Mouse (Mus musculus) hindbrain, embryonic 10.5 days (tissue): ENCODE results near the gene Exosc10. TPM values are rescaled to one million over a fixed set of nuclear protein-coding genes. Genes with fewer than 3 reads are reported as not detected.

Experiments
- DNase-seq: peaks from one replicate; pipeline ENCODE4 v3.0.0-alpha.2; 2017; ENCODE audit warnings: low spot score
- H3K27ac ChIP-seq: fragments of 300-500 bp; sonication (generic); 2 replicates; pipeline ENCODE4 v1.5.1; 2016; ENCODE audit warnings: mild to moderate bottlenecking, moderate library complexity
- H3K27me3 ChIP-seq: fragments of 300-500 bp; sonication (generic); 2 replicates; pipeline ENCODE4 v1.6.1; 2016; ENCODE audit warnings: mild to moderate bottlenecking; ENCODE audit not compliant: poor library complexity, insufficient read depth, severe bottlenecking
- H3K36me3 ChIP-seq: fragments of 300-500 bp; sonication (generic); 2 replicates; pipeline ENCODE4 v1.6.1; 2016; ENCODE audit warnings: mild to moderate bottlenecking, moderate library complexity
- H3K4me1 ChIP-seq: fragments of 300-500 bp; sonication (generic); replicated peaks from 2 replicates; pipeline ENCODE4 v1.6.1; 2016; ENCODE audit warnings: mild to moderate bottlenecking
- H3K4me3 ChIP-seq: fragments of 300-500 bp; sonication (generic); 2 replicates; pipeline ENCODE4 v1.5.1; 2016; ENCODE audit warnings: mild to moderate bottlenecking, moderate library complexity
- H3K9me3 ChIP-seq: fragments of 300-500 bp; sonication (generic); 2 replicates; pipeline ENCODE4 v1.6.1; 2016; ENCODE audit warnings: mild to moderate bottlenecking, moderate library complexity
- WGBS: fragments of 180-500 bp; shearing (Covaris S2); methylation state at CpG from one replicate; pipeline ENCODE4 v1.1.7; 2016; 5-methylcytosine and 5-hydroxymethylcytosine counted together
- polyA plus RNA-seq: library from polyadenylated mRNA; unstranded; fragments of >200 nt; fragmentation: Nextera tagmentation; extraction: Ambion mirVana; gene quantifications from 2 replicates; pipeline ENCODE4 v1.2.1, GENCODE M21; 2016

The Exosc10 gene
- polyA plus RNA-seq, 1 experiment from 2014 or later: 97.4 TPM

DNA sequence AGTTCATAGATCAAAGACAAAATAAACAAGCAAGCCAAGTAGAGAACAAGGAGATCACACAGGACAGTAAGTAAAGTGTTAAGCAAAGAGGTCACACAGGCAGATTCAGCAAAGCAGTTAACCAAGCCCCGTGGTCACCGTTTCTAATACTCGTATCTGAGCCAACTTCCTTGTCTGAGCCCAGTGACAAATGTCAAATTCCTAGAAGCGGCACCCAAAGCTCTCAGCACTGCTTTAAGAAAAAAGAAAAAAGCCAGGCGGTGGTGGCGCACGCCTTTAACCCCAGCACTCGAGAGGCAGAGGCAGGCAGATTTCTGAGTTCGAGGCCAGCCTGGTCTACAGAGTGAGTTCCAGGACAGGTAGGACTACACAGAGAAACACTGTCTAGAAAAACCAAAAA, 28.4 kb downstream of the Exosc10 start:
- Histone ChIP-seq H3K27me3 (no peaks in the 10 kb centered on the region), H3K4me3 (no peak overlapping the region), H3K27ac (no peak overlapping the region), H3K4me1 (peaks cover 9% of the 10 kb centered on the region), H3K36me3 (peaks cover 19% of the 10 kb centered on the region), H3K9me3 (no peaks in the 10 kb centered on the region)
- WGBS: 88% methylated on average over 9 of the region's 9 CpGs
- no peak for DNase-seq

- DNase-seq: no peak
- no peaks in the 10 kb centered on the region for H3K27me3 ChIP-seq
- WGBS: 86% methylated on average over 9 of the region's 9 CpGs
- no peak overlapping the region for H3K4me3 ChIP-seq
- H3K27ac ChIP-seq: no peak overlapping the region
- peaks cover 30% of the 10 kb centered on the region for H3K4me1 ChIP-seq
- H3K36me3 ChIP-seq: peaks cover 11% of the 10 kb centered on the region
- H3K9me3 ChIP-seq: no peaks in the 10 kb centered on the region
Measured at GRCm38 (mm10) chr4:148588793-148589192, 30.6 kb downstream of the Exosc10 start.

DNA sequence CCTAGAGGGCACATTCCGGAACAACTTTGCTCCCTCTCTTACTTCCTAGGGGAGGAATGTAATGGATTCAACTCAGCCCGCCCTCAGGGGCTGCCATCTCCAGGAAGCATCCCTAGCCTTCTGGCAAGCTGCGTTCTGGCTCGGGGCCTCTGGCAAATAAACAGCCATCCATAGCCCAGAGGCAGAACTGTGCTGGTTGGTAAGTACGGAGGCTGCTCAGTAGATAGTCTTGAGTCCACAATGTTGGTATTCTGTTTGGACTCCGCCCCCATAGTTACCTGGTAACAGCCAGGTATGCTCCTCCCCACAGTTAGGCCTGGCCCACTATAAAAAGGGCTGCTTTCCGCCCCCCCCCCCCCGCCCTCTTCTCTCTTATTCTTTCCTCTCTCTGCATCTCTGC, 31.3 kb downstream of the Exosc10 start:
- Histone ChIP-seq H3K36me3 (peaks cover 19% of the 10 kb centered on the region), H3K4me3 (no peak overlapping the region), H3K27ac (no peak overlapping the region), H3K4me1 (peaks cover 30% of the 10 kb centered on the region), H3K9me3 (no peaks in the 10 kb centered on the region), H3K27me3 (no peaks in the 10 kb centered on the region)
- no peak for DNase-seq
- WGBS: 52% methylated on average over 7 of the region's 8 CpGs

GRCm38 (mm10) chr4:148590421-148591170, 32.4 kb downstream of the Exosc10 start:
- WGBS: 6% methylated on average over 18 of the region's 18 CpGs
- H3K27me3 ChIP-seq: no peaks in the 10 kb centered on the region
- peak overlapping the region; percentile 92 for H3K27ac ChIP-seq
- H3K9me3 ChIP-seq: no peaks in the 10 kb centered on the region
- peaks cover 30% of the 10 kb centered on the region for H3K4me1 ChIP-seq
- H3K4me3 ChIP-seq: peak overlapping the region; percentile 98
- peak; percentile 48 for DNase-seq
- H3K36me3 ChIP-seq: peaks cover 29% of the 10 kb centered on the region

- H3K4me1 ChIP-seq: peaks cover 30% of the 10 kb centered on the region
- H3K27ac ChIP-seq: peak within 1 kb of the TSS; percentile 92
- peaks cover 35% of the 10 kb centered on the region for H3K36me3 ChIP-seq
- H3K27me3 ChIP-seq: no peaks in the 10 kb centered on the region
- WGBS: under 1% methylated on average over 50 of the region's 50 CpGs
- peak within 1 kb of the TSS; percentile 98 for H3K4me3 ChIP-seq
- H3K9me3 ChIP-seq: no peaks in the 10 kb centered on the region
- peak; percentile 97 for DNase-seq
Measured at GRCm38 (mm10) chr4:148591171-148591630, 33.0 kb downstream of the Exosc10 start, which contains the start of gene Srm. Gene Srm (plus strand): TSS chr4:148591503.

- WGBS: under 1% methylated on average over 53 of the region's 53 CpGs
- H3K27ac ChIP-seq: peak overlapping the region; percentile 92
Measured at GRCm38 (mm10) chr4:148591637-148592380, 33.6 kb downstream of the Exosc10 start.

DNA sequence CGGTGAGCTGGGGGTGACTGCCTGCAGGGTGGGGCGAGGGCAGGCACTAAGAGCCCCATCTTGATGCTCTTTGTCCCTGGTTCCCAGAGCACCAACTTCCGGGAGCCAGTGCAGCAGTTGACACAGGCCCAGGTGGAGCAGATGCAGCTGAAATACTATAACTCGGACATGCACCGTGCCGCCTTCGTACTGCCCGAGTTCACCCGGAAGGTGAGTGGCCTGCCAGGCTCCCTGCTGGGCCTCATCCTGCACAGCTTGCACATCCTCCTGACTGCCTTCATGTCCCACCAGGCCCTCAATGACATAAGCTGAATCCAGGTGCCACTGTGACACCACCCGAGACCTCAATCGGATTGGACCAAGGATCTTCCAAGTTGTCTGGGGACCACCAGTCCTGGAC, 35.8 kb downstream of the Exosc10 start:
- Histone ChIP-seq H3K9me3 (no peaks in the 10 kb centered on the region), H3K27me3 (no peaks in the 10 kb centered on the region), H3K36me3 (peaks cover 63% of the 10 kb centered on the region), H3K4me1 (peaks cover 30% of the 10 kb centered on the region), H3K4me3 (no peak overlapping the region), H3K27ac (no peak overlapping the region)
- no peak for DNase-seq
- 95% methylated on average over 11 of the region's 11 CpGs for WGBS

More at GRCm38 (mm10) chr4:148591637-148592380, 33.6 kb downstream of the Exosc10 start:
- Histone ChIP-seq H3K4me3 (peak overlapping the region; percentile 98), H3K4me1 (peaks cover 30% of the 10 kb centered on the region), H3K27me3 (no peaks in the 10 kb centered on the region), H3K36me3 (peaks cover 41% of the 10 kb centered on the region), H3K9me3 (no peaks in the 10 kb centered on the region)
- DNase-seq: no peak

GRCm38 (mm10) chr4:148595916-148596315, 37.7 kb downstream of the Exosc10 start:
- DNase-seq: no peak
- Histone ChIP-seq H3K27me3 (no peaks in the 10 kb centered on the region), H3K4me1 (peaks cover 26% of the 10 kb centered on the region), H3K4me3 (no peak overlapping the region), H3K36me3 (peaks cover 72% of the 10 kb centered on the region), H3K9me3 (no peaks in the 10 kb centered on the region), H3K27ac (no peak overlapping the region)
- WGBS: 93% methylated on average over 6 of the region's 6 CpGs

- no peak for DNase-seq
- Histone ChIP-seq H3K4me1 (peaks cover 20% of the 10 kb centered on the region), H3K27me3 (no peaks in the 10 kb centered on the region), H3K4me3 (no peak overlapping the region), H3K27ac (no peak overlapping the region), H3K36me3 (peaks cover 72% of the 10 kb centered on the region), H3K9me3 (no peaks in the 10 kb centered on the region)
- 96% methylated on average over 3 of the region's 3 CpGs for WGBS
Measured at GRCm38 (mm10) chr4:148596731-148597130, 38.5 kb downstream of the Exosc10 start.

GRCm38 (mm10) chr4:148598826-148599225, 40.6 kb downstream of the Exosc10 start:
- 95% methylated on average over 12 of the region's 12 CpGs for WGBS
- no peak for DNase-seq
- 0 out of 2 replicates have a peak, but pooled peaks cover 1% of the 10 kb centered on the region for H3K4me1 ChIP-seq
- H3K4me3 ChIP-seq: no peak overlapping the region
- H3K27ac ChIP-seq: no peak overlapping the region
- no peaks in the 10 kb centered on the region for H3K9me3 ChIP-seq
- no peaks in the 10 kb centered on the region for H3K27me3 ChIP-seq
- H3K36me3 ChIP-seq: peaks cover 60% of the 10 kb centered on the region

DNA sequence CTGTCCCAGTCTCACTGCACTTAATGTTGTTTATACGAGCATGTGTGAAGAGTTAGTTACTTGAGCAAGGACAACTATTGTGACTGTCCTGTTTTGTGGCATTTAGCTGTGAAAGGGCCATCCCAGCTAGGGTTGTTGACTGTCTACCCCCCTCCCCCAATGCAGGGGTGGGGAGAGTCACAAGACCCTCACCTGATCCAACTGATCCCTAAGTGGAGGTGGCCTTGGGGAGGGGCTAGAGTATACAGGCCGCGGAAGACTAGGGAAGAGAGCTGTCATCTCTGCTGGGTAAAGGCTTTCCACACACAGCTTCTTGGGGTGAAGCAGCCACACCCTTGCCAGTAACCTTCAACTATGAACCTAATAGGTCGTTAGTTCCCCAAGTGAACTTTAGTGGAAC, 42.1 kb downstream of the Exosc10 start:
- peaks cover 45% of the 10 kb centered on the region for H3K36me3 ChIP-seq

DNA sequence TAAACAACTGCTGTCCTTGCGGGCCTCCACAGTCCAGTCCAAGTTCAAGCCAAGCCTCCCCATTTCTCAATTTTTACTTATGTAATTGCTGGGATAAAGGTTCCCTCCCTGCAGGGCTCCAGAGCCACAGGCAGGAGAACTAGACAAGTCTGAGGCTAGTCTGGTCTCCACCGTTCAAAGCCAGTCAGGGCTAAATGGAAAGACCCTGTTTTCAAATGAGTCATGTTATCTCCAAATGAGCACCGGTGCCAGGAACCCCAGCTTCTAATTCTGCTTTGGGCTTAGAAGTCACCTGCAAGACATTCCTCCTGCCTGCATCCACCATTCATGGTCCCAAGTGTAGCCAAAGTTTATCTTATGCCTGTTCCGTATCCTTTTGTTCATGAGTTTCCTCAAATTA, 43.6 kb downstream of the Exosc10 start:
- peaks cover 30% of the 10 kb centered on the region for H3K36me3 ChIP-seq
- H3K4me1 ChIP-seq: 0 out of 2 replicates have a peak, but pooled peaks cover 5% of the 10 kb centered on the region
- H3K4me3 ChIP-seq: no peak overlapping the region
- H3K9me3 ChIP-seq: no peaks in the 10 kb centered on the region
- no peaks in the 10 kb centered on the region for H3K27me3 ChIP-seq
- 91% methylated on average over 4 of the region's 4 CpGs for WGBS
- no peak for DNase-seq
- H3K27ac ChIP-seq: no peak overlapping the region

More for the DNA sequence above, 42.1 kb downstream of the Exosc10 start:
- no peak overlapping the region for H3K27ac ChIP-seq
- H3K27me3 ChIP-seq: no peaks in the 10 kb centered on the region
- DNase-seq: no peak
- H3K4me1 ChIP-seq: 0 out of 2 replicates have a peak, but pooled peaks cover 5% of the 10 kb centered on the region
- WGBS: 88% methylated on average over 4 of the region's 4 CpGs
- H3K4me3 ChIP-seq: no peak overlapping the region
- H3K9me3 ChIP-seq: no peaks in the 10 kb centered on the region
